Mouse (Mus musculus) hindbrain, postnatal 0 days (tissue): Measurements from ENCODE around the gene Calml3. TPM values are rescaled to one million over a fixed set of nuclear protein-coding genes. Genes with fewer than 3 reads are reported as not detected.

ENCODE experiments used
- ATAC-seq: fragments of 200-750 bp; cut with Nextera tagmentation; 2 replicates; pipeline ENCODE4 v1.8.0; 2017; ENCODE audit warnings: mild to moderate bottlenecking, moderate TSS enrichment, moderate library complexity
- DNase-seq: peaks from one replicate; pipeline ENCODE4 v3.0.0-alpha.2; 2015; ENCODE audit warnings: low spot score
- H3K27ac ChIP-seq: fragments of 300-500 bp; sonication (generic); 2 replicates; pipeline ENCODE4 v1.5.1; 2014; ENCODE audit warnings: mild to moderate bottlenecking
- H3K27me3 ChIP-seq: fragments of 300-500 bp; sonication (generic); 2 replicates; pipeline ENCODE4 v1.6.1; 2014; ENCODE audit warnings: low read length, mixed read lengths; ENCODE audit not compliant: insufficient read depth
- H3K36me3 ChIP-seq: fragments of 300-500 bp; sonication (generic); 2 replicates; pipeline ENCODE4 v1.6.1; 2014; ENCODE audit warnings: low read length, mixed read lengths; ENCODE audit not compliant: insufficient read depth
- H3K4me1 ChIP-seq: fragments of 300-500 bp; sonication (generic); 2 replicates; pipeline ENCODE4 v1.6.1; 2014; ENCODE audit warnings: antibody characterized with exemption, low read length, mixed read lengths; ENCODE audit not compliant: insufficient read depth
- H3K4me2 ChIP-seq: fragments of 300-500 bp; sonication (generic); 2 replicates; pipeline ENCODE4 v1.6.1; 2014; ENCODE audit warnings: low read depth, mild to moderate bottlenecking, low read length, moderate library complexity, mixed read lengths
- H3K4me3 ChIP-seq: fragments of 300-500 bp; sonication (generic); 2 replicates; pipeline ENCODE4 v1.5.1; 2014; ENCODE audit warnings: low read length
- H3K9ac ChIP-seq: fragments of 300-500 bp; sonication (generic); replicated peaks from 2 replicates; pipeline ENCODE4 v1.6.1; 2014; ENCODE audit warnings: mild to moderate bottlenecking, low read length, moderate library complexity, mixed read lengths
- H3K9me3 ChIP-seq: fragments of 300-500 bp; sonication (generic); 2 replicates; pipeline ENCODE4 v1.6.1; 2016; ENCODE audit warnings: low read length, mixed read lengths
- CTCF ChIP-seq: IDR thresholded peaks from 2 replicates; pipeline ENCODE4 v1.5.1; 2016; ENCODE audit warnings: antibody characterized with exemption, control low read depth, low read depth
- WGBS: fragments of 180-500 bp; shearing (Covaris S2); extraction: QIAGEN DNeasy Blood & Tissue Kit; methylation state at CpG from one replicate; pipeline ENCODE4 v1.1.7; 2014; 5-methylcytosine and 5-hydroxymethylcytosine counted together
- polyA plus RNA-seq: library from polyadenylated mRNA; unstranded; fragments of >200 nt; fragmentation: Nextera tagmentation; extraction: Ambion mirVana; gene quantifications from 2 replicates; pipeline ENCODE4 v1.2.1, GENCODE M21; 2015
- total RNA-seq: library from RNA; depleted of rRNA; stranded (reverse); fragments of >200 nt; gene quantifications from 2 replicates; pipeline ENCODE4 v1.2.3, GENCODE M21; 2014

Calml3 gene
- total and polyA plus RNA-seq, 2 experiments from 2014 or later: not detected

- Histone ChIP-seq H3K4me1 (no peaks in the 10 kb centered on the region), H3K27ac (no peak overlapping the region), H3K4me3 (no peak overlapping the region), H3K4me2 (no peak overlapping the region), H3K9me3 (no peaks in the 10 kb centered on the region), H3K27me3 (no peaks in the 10 kb centered on the region), H3K36me3 (no peaks in the 10 kb centered on the region), H3K9ac (no peak overlapping the region)
- DNase-seq (no peak), ATAC-seq (no peak)
- TF ChIP-seq CTCF: no peak
- 79% methylated on average over 2 of the region's 2 CpGs for WGBS
Observed at GRCm38 (mm10) chr13:3783621-3784020, 20.5 kb downstream of the Calml3 start.

- no peaks in the 10 kb centered on the region for H3K27me3 ChIP-seq
- H3K9ac ChIP-seq: no peak overlapping the region
- peak; percentile 6 for DNase-seq
- H3K9me3 ChIP-seq: no peaks in the 10 kb centered on the region
- WGBS: 14% methylated on average over 2 of the region's 2 CpGs
- H3K4me2 ChIP-seq: no peak overlapping the region
- H3K36me3 ChIP-seq: no peaks in the 10 kb centered on the region
- ATAC-seq: peak; percentile 76
- H3K4me1 ChIP-seq: no peaks in the 10 kb centered on the region
- H3K4me3 ChIP-seq: no peak overlapping the region
- no peak for TF ChIP-seq CTCF
- no peak overlapping the region for H3K27ac ChIP-seq
Observed at GRCm38 (mm10) chr13:3782499-3782898, 21.6 kb downstream of the Calml3 start.

DNA sequence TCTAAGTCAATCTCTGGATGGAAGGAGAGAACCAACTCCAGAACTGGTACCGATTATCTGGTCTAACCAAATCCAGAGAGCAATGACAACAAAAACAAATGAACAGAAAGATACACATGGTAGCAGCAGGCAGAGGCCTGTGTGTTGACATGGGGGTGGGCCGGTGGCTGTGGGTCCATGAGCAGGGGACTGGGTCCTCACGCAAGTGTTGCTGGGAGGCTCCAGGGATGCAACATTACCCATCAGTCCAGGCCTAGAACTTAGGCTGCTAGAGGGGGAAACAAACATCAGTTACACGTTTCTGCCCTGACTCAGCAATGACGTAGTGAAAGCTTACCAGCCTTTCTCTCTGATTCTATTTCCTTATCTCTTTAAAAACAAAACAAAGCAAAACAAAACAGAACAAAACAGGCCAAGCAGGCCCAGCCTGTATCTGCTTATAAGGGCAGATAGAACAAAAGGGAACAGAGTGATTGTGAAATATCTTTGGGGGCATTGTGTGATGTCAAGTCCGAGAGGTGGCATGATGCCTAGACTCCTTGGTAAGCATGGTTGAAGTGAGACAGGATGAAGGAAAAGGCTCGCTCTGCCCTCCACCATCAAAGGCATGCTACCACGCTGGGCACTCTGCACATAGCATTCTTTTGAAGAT is 24.4 kb downstream of the Calml3 start:
- DNase-seq (no peak), ATAC-seq (no peak)
- Histone ChIP-seq H3K9ac (no peak overlapping the region), H3K4me2 (no peak overlapping the region), H3K4me1 (no peaks in the 10 kb centered on the region), H3K27ac (no peak overlapping the region), H3K36me3 (no peaks in the 10 kb centered on the region), H3K9me3 (no peaks in the 10 kb centered on the region), H3K27me3 (no peaks in the 10 kb centered on the region), H3K4me3 (no peak overlapping the region)
- no peak for TF ChIP-seq CTCF
- WGBS: 84% methylated on average over 8 of the region's 8 CpGs

GRCm38 (mm10) chr13:3778591-3779364 is 25.3 kb downstream of the Calml3 start:
- Histone ChIP-seq H3K9ac (no peak overlapping the region), H3K36me3 (no peaks in the 10 kb centered on the region), H3K4me2 (no peak overlapping the region), H3K27ac (no peak overlapping the region), H3K4me3 (no peak overlapping the region), H3K27me3 (no peaks in the 10 kb centered on the region), H3K9me3 (no peaks in the 10 kb centered on the region), H3K4me1 (no peaks in the 10 kb centered on the region)
- 81% methylated on average over 4 of the region's 4 CpGs for WGBS
- TF ChIP-seq CTCF: no peak
- no peak for DNase-seq
- no peak for ATAC-seq

DNA sequence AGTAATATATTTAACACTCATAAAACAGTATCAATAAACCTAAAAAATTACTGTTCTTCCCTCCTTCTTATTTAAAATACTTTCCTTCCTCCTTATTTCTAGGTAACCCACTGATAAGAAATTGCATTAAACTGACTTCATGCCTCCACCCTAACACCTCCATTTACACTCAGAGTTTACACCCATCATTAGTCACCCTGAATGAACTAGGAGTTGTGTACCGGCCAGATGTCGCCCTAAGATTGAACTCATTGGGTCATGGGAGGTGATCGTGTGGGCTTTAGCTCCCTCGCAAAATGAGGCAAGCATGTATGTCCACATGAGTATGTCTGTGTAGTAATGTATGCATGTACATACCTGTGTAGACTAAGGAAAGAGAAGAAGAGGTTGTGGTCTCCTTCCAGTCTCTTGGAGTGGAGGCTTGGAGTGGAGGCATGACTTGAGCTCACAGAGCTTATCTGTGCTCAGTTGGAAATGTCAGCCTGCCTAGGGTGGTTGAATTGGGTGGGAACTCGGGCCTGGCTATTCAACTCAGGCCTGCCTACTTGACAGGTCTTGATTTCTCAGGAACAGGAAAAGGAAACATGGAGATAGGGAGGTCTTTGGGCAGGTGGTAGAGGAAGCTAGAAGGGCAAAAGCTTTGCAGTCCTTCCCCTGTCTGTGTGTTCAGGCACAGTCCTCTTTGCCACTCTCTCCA is 26.8 kb downstream of the Calml3 start:
- 83% methylated on average over 5 of the region's 5 CpGs for WGBS
- Histone ChIP-seq H3K4me3 (no peak overlapping the region), H3K4me1 (no peaks in the 10 kb centered on the region), H3K36me3 (no peaks in the 10 kb centered on the region), H3K4me2 (no peak overlapping the region), H3K9ac (no peak overlapping the region), H3K27ac (no peak overlapping the region), H3K27me3 (no peaks in the 10 kb centered on the region), H3K9me3 (no peaks in the 10 kb centered on the region)
- DNase-seq (no peak), ATAC-seq (no peak)
- TF ChIP-seq CTCF: no peak

DNA sequence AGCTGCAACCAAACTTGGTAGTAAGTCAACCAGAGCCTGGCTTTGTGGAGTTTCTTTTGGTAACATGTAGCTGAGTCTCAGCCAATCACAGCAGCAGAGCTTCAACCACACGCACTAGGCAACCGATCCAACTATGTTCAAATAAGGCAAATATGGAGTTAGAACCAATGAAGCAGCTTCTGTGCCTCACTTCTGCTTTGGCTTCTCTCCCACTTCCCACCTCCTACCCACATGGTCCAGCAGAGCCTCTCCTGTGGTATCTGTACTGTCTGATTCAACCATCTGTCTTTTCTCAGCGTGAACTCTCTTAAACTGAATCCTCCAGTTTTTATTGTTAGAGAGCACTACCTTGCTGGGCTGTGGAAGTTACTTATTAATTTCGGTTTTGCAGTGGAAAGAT is 27.7 kb downstream of the Calml3 start:
- DNase-seq: peak; percentile 5
- Histone ChIP-seq H3K4me2 (no peak overlapping the region), H3K27me3 (no peaks in the 10 kb centered on the region), H3K9me3 (no peaks in the 10 kb centered on the region), H3K27ac (no peak overlapping the region), H3K4me1 (no peaks in the 10 kb centered on the region), H3K4me3 (no peak overlapping the region), H3K9ac (no peak overlapping the region), H3K36me3 (no peaks in the 10 kb centered on the region)
- no peak for ATAC-seq
- 72% methylated on average over 4 of the region's 4 CpGs for whole genome bisulfite sequencing
- no peak for TF ChIP-seq CTCF
